Comparison of ENCODE assay signal across 38 mouse cellular contexts in the genomic region with DNA sequence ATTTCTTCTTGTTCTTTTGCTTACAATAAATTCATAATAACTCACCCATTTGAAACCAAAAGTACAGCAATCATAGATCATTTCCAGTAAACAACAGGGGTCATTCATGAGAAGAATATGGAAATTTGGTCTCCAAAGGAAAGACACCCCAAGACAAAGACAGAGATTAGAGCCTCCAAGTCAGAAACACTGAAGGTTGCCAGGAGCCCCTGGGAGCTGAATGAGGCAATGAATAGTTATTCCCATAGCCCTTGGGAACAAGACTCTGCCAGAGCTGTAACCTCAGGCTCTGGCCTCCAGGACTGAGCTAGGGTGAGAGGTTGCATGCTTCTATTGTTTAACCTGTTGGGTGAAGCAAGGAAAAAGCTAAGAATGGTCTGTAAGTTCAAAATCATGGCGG. TPM values are rescaled to one million over a fixed set of nuclear protein-coding genes. Genes with fewer than 3 reads are reported as not detected.
"Had no signal": no experiment of that assay in that cellular context is flagged by ENCODE, and none has a peak within 500 bp of the region (broad histone marks: within the 10 kb centered on the region; RNA-seq: fewer than 3 reads in every experiment).

No protein-coding gene starts in this region.

- DNase-seq: cerebellum, postnatal 10 days; cerebellum, postnatal 14 days; cerebellum, postnatal 25 days; cerebellum, postnatal 36 days; embryo, embryonic 11 days; forebrain, postnatal 0 days; gastrocnemius, adult 2 months; gastrocnemius, postnatal 10 days; gastrocnemius, postnatal 14 days; gastrocnemius, postnatal 25 days; gastrocnemius, postnatal 36 days; heart, adult 18-20 months; heart, adult 2 months had no signal

- ATAC-seq: forebrain, embryonic 13.5 days; forebrain, embryonic 14.5 days; forebrain, embryonic 15.5 days; forebrain, embryonic 16.5 days; forebrain, postnatal 0 days had no signal

RNA-seq across cellular contexts. Expression of a gene that starts 32.7 kb away (rescaled TPM):
- total RNA-seq: common myeloid progenitor, adult 5-6 weeks; forebrain, postnatal 0 days; gastrocnemius, adult 18-20 months; gastrocnemius, adult 2 months; gastrocnemius, adult 8-10 months; gastrocnemius, postnatal 10 days; gastrocnemius, postnatal 14 days; gastrocnemius, postnatal 25 days; gastrocnemius, postnatal 36 days; gastrocnemius, postnatal 4 days; granulocyte monocyte progenitor cell, adult 5-6 weeks; heart, adult 18-20 months; heart, adult 2 months; heart, adult 8-10 months had no signal
- polyA plus RNA-seq: cortical plate, adult 2 months; embryonic facial prominence, embryonic 10.5 days; embryonic facial prominence, embryonic 11.5 days; embryonic facial prominence, embryonic 12.5 days; embryonic facial prominence, embryonic 13.5 days; embryonic facial prominence, embryonic 14.5 days; embryonic facial prominence, embryonic 15.5 days; erythroblast, embryonic 14.5 days; forebrain, embryonic 10.5 days; forebrain, embryonic 11.5 days; forebrain, embryonic 12.5 days; forebrain, embryonic 13.5 days; forebrain, embryonic 14.5 days; forebrain, embryonic 15.5 days; forebrain, embryonic 16.5 days; forebrain, postnatal 0 days; frontal cortex, adult 2 months; heart, adult 2 months; heart, embryonic 10.5 days; heart, embryonic 11.5 days; heart, embryonic 12.5 days had no signal

RNA-seq across cellular contexts. Expression of a gene that starts 44.6 kb away (rescaled TPM):
- total RNA-seq: common myeloid progenitor, adult 5-6 weeks; forebrain, postnatal 0 days; gastrocnemius, adult 18-20 months; gastrocnemius, adult 2 months; gastrocnemius, adult 8-10 months; gastrocnemius, postnatal 10 days; gastrocnemius, postnatal 14 days; gastrocnemius, postnatal 25 days; gastrocnemius, postnatal 36 days; gastrocnemius, postnatal 4 days; granulocyte monocyte progenitor cell, adult 5-6 weeks; heart, adult 18-20 months; heart, adult 2 months; heart, adult 8-10 months had no signal
- polyA plus RNA-seq: cortical plate, adult 2 months; embryonic facial prominence, embryonic 10.5 days; embryonic facial prominence, embryonic 11.5 days; embryonic facial prominence, embryonic 12.5 days; embryonic facial prominence, embryonic 13.5 days; embryonic facial prominence, embryonic 14.5 days; embryonic facial prominence, embryonic 15.5 days; forebrain, embryonic 10.5 days; forebrain, embryonic 11.5 days; forebrain, embryonic 12.5 days; forebrain, embryonic 13.5 days; forebrain, embryonic 14.5 days; forebrain, embryonic 15.5 days; forebrain, embryonic 16.5 days; forebrain, postnatal 0 days; frontal cortex, adult 2 months; heart, adult 2 months; heart, embryonic 10.5 days; heart, embryonic 11.5 days; heart, embryonic 12.5 days had no signal
